Mouse (Mus musculus) gastrocnemius, postnatal 14 days (tissue): ENCODE results near the gene Senp3. TPM values are rescaled to one million over a fixed set of nuclear protein-coding genes. Genes with fewer than 3 reads are reported as not detected.

Source experiments
- microRNA-seq, 2 experiments: library from miRNA; unstranded; fragments of <30 nt; microRNA quantifications; one replicate each; pipeline ENCODE4 v1.2.0; 2021
- total RNA-seq, 2 experiments: library from RNA; stranded (reverse); gene quantifications; 2 replicates each; pipeline ENCODE4 v1.2.3; 2021

Senp3 gene
- total RNA-seq, 2 experiments from 2014 or later = 22.4 to 23.2 TPM

Small RNAs within 50 kb of the gene (microRNA-seq; reads per million reads assigned to microRNA genes)
- gene Mir1934 = 2.5 to 3.2 reads per million in 2 experiments
- gene Mir467f = 0 reads per million in 2 experiments

Other genes with a start within 250 kb of the Senp3 start
- under 1 TPM; 0.06 to 0.07 TPM for gene Dnah2, start 133.0 kb downstream of the Senp3 start, total RNA-seq
- gene Efnb3, start 121.9 kb downstream of the Senp3 start, total RNA-seq = 1 to 10 TPM in 1 of 2 experiments, under 1 TPM in 1; 0.71 to 1.3 TPM
- 1 to 10 TPM; 3.5 to 4.0 TPM for gene Wrap53, start 101.8 kb downstream of the Senp3 start, total RNA-seq
- gene Trp53, start 101.7 kb downstream of the Senp3 start, total RNA-seq = 10 to 100 TPM; 15.2 to 22.7 TPM
- gene Atp1b2, start 76.1 kb downstream of the Senp3 start, total RNA-seq = 100 to 1,000 TPM; 384 to 403 TPM
- gene Shbg, start 64.2 kb downstream of the Senp3 start, total RNA-seq = under 1 TPM; 0.38 to 0.47 TPM
- 1 to 10 TPM; 4.9 to 5.0 TPM for gene Sat2, start 60.1 kb downstream of the Senp3 start, total RNA-seq
- 10 to 100 TPM; 55.3 to 66.5 TPM for gene Fxr2, start 49.1 kb downstream of the Senp3 start, total RNA-seq
- gene Sox15, start 26.8 kb downstream of the Senp3 start, total RNA-seq = not detected
- 10 to 100 TPM; 11.8 to 12.1 TPM for gene Mpdu1, start 19.4 kb downstream of the Senp3 start, total RNA-seq
- 1 to 10 TPM; 4.0 to 4.6 TPM for gene Cd68, start 15.9 kb downstream of the Senp3 start, total RNA-seq
- 100 to 1,000 TPM; 141 to 170 TPM for gene Eif4a1, start 9.7 kb downstream of the Senp3 start, total RNA-seq
- gene Tnfsf13, start 3.7 kb upstream of the Senp3 start, total RNA-seq = 1 to 10 TPM; 1.3 to 1.8 TPM
- 10 to 100 TPM; 14.0 to 14.8 TPM for gene Tnfsf12, start 13.8 kb upstream of the Senp3 start, total RNA-seq
- gene Tnfsfm13, start 14.0 kb upstream of the Senp3 start, total RNA-seq = 1 to 10 TPM; 2.2 to 3.0 TPM
- 10 to 100 TPM; 36.4 to 39.1 TPM for gene Polr2a, start 76.6 kb upstream of the Senp3 start, total RNA-seq
- not detected for gene Slc35g3, start 79.9 kb upstream of the Senp3 start, total RNA-seq
- 10 to 100 TPM; 18.2 to 21.3 TPM for gene Zbtb4, start 83.8 kb upstream of the Senp3 start, total RNA-seq
- 10 to 100 TPM; 75.5 to 80.7 TPM for gene Chrnb1, start 113.9 kb upstream of the Senp3 start, total RNA-seq
- 1 to 10 TPM; 6.6 to 8.0 TPM for gene Fgf11, start 119.8 kb upstream of the Senp3 start, total RNA-seq
- under 1 TPM; 0.16 to 0.27 TPM for gene Tmem102, start 123.5 kb upstream of the Senp3 start, total RNA-seq
- gene Gm39566, start 133.2 kb upstream of the Senp3 start, total RNA-seq = not detected
- not detected for gene Spem2, start 136.4 kb upstream of the Senp3 start, total RNA-seq
- gene Spem1, start 140.1 kb upstream of the Senp3 start, total RNA-seq = not detected
- 1 to 10 TPM; 6.8 to 7.4 TPM for gene Nlgn2, start 155.7 kb upstream of the Senp3 start, total RNA-seq
- 100 to 1,000 TPM; 104 to 108 TPM for gene Tmem256, start 156.4 kb upstream of the Senp3 start, total RNA-seq
- 10 to 100 TPM; 16.5 to 22.4 TPM for gene Plscr3, start 164.3 kb upstream of the Senp3 start, total RNA-seq
- under 1 TPM in 1 of 2 experiments, not detected in 1; 0.10 TPM for gene Tnk1, start 176.6 kb upstream of the Senp3 start, total RNA-seq
- gene Tmem95, start 195.9 kb upstream of the Senp3 start, total RNA-seq = not detected
- gene Kctd11, start 199.3 kb upstream of the Senp3 start, total RNA-seq = 1 to 10 TPM; 2.0 TPM
- gene Acap1, start 213.5 kb upstream of the Senp3 start, total RNA-seq = under 1 TPM; 0.33 to 0.55 TPM
- under 1 TPM; 0.62 to 0.84 TPM for gene 2810408A11Rik, start 218.9 kb upstream of the Senp3 start, total RNA-seq
- 10 to 100 TPM; 27.2 to 29.1 TPM for gene Neurl4, start 219.0 kb upstream of the Senp3 start, total RNA-seq
- gene Gps2, start 231.8 kb upstream of the Senp3 start, total RNA-seq = 10 to 100 TPM; 21.8 to 24.2 TPM
- gene Eif5a, start 239.9 kb upstream of the Senp3 start, total RNA-seq = 100 to 1,000 TPM; 567 to 637 TPM